Mouse (Mus musculus): ENCODE data around the gene Krtap12-1.
"Not testable (repeated sequence)": the region's sequence is repeated elsewhere in the genome, so short reads cannot be mapped to it uniquely, and the experiment has no call there.

Gene Krtap12-1

GRCm38 (mm10) chr10:77741924-77742688 is 21.7 kb downstream of the Krtap12-1 start, which contains the start of gene Gm18596:
Gm18596 (minus strand) TSS chr10:77742638.
- not testable (repeated sequence) for DNase-seq (ENCODE audit: low spot score in 2 of 2)

DNA sequence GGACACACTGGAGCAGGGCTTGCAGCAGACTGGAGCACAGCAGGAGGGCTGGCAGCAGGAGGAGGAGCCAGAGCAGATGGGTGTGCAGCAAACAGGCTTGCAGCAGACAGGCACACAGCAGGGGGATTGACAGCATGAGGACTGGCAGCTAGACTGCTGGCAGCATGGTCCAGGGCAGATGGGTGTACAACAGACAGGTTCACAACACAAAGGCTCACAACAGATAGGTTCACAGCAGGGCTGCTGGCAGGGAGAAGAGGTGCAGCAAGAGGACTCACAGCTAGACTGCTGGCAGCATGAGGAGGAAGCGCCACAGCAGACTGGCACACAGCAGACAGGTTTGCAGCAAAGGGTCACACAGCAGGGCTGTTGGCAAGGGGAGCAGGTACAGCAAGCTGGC is 30.3 kb downstream of the Krtap12-1 start:
- DNase-seq (ENCODE audit: low spot score in 2 of 2), result not testable (repeated sequence)

GRCm38 (mm10) chr10:77751254-77751653 is 30.9 kb downstream of the Krtap12-1 start, which contains the start of gene Gm9736:
Gm9736 (minus strand) TSS chr10:77751354.
- DNase-seq (ENCODE audit: low spot score in 2 of 2), result not testable (repeated sequence)

DNA sequence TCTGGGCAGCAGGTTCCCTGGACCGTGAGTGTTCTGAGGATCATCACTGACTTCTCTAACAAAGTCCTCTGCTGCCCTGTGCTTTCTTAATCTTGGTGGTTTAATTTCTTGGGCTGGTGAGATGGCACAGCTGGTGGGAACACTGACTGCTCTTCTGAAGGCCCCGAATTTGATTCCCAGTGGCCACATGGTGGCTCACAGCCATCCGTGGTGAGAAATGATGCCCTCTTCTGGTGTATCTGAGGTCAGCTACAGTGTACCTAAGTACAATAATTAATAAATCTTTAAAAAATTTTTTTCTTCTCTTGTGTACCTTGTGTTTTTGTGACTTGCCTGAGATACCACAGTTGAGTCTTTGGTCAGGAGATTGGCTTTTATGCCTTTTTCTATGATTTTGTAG is 31.9 kb downstream of the Krtap12-1 start:
- not testable (repeated sequence) for DNase-seq (ENCODE audit: low spot score in 2 of 2)

GRCm38 (mm10) chr10:77753448-77753847 is 33.0 kb downstream of the Krtap12-1 start:
- DNase-seq (ENCODE audit: low spot score in 2 of 2), result no peak

DNA sequence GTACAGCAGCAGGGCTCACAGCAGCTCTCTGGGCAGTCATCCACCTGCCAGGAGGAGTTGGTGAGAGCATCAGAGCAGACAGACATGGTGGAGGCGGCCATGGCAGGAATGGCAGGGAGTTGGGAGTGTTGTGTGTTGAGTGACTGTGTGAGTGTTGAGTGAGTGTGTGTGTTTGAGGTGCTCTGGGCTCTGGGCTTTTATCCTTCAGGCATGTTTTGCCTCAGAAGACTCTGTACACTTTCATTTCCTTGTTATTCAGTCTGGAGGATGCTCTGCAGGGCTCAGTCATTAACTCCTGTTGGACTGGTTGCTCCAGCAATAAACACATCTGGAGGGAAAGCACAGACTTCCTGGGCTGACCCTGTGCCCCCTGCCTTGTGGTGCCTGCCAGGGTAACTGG is 39.2 kb downstream of the Krtap12-1 start, which contains the start of gene Gm3233:
Gene Gm3233, minus strand, starts transcription at position 101 of the 400 bp plus-strand sequence.
- DNase-seq (ENCODE audit: low spot score in 2 of 2), result not testable (repeated sequence)

DNA sequence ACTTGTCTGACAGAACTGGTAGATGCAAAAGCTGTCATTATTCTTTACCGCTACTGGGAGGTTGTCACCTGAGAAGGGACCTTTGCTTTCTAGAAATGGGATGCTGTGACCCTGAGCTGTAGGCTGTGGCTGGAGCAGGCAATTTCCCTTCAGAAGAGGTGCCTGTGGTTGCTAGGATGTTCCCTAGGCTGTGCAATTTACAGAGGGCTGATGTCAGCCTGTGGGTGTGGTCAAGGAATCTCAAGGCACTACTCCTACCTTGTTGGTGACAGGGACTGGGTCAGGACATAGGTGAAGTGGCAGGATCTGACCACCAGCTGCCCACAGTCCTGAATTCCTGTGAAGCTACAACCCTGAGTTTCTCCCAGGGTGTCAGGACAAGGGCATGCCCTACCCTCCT is 49.3 kb downstream of the Krtap12-1 start:
- DNase-seq (ENCODE audit: low spot score in 2 of 2), result no peak

Measured in natural killer cell, adult 2 months (primary cell).